Mouse (Mus musculus) embryonic fibroblast, embryonic 13.5 days (primary cell): ENCODE results near the gene 4930412O13Rik.

ENCODE experiments used
- CTCF ChIP-seq: IDR thresholded peaks from 2 replicates; pipeline ENCODE4 v1.5.1; 2011; ENCODE audit warnings: mild to moderate bottlenecking, control low read depth, low read length, moderate library complexity, borderline replicate concordance; ENCODE audit not compliant: insufficient read depth
- POLR2A ChIP-seq: IDR thresholded peaks from 2 replicates; pipeline ENCODE4 v1.6.1; 2011; ENCODE audit warnings: low read depth, mild to moderate bottlenecking, control low read depth, low read length, moderate library complexity

- TF ChIP-seq CTCF (no peak), POLR2A (no peak)
These were observed 36.5 kb downstream of the 4930412O13Rik start for GRCm38 (mm10) chr2:9917602-9918001.
